Mouse (Mus musculus): Measurements from ENCODE around the gene Shank2. TPM values are rescaled to one million over a fixed set of nuclear protein-coding genes. Genes with fewer than 3 reads are reported as not detected.

The Shank2 gene
- polyA plus RNA-seq, 1 experiment from 2014 or later: 2.1 TPM

- no peak for ATAC-seq (ENCODE audit: insufficient read depth, low FRiP score, low TSS enrichment)
- H3K4me3 ChIP-seq (ENCODE audit: low read depth, low read length): no peak overlapping the region
- no peaks in the 10 kb centered on the region for H3K36me3 ChIP-seq (ENCODE audit: control insufficient read depth, insufficient read depth, low read length)
- no peak overlapping the region for H3K27ac ChIP-seq (ENCODE audit: low read depth, low read length)
- H3K9ac ChIP-seq (ENCODE audit: low read length): no peak overlapping the region
- H3K4me2 ChIP-seq (ENCODE audit: low read depth): no peak overlapping the region
- 74% methylated on average over 4 of the region's 4 CpGs for WGBS
- H3K9me3 ChIP-seq (ENCODE audit: control insufficient read depth, low read length): no peaks in the 10 kb centered on the region
- no peaks in the 10 kb centered on the region for H3K4me1 ChIP-seq (ENCODE audit: control insufficient read depth, insufficient read depth, low read length)
- DNase-seq (ENCODE audit: low spot score): no peak
- H3K27me3 ChIP-seq (ENCODE audit: control insufficient read depth, insufficient read depth, low read length): no peaks in the 10 kb centered on the region
Measured at GRCm38 (mm10) chr7:144250791-144251190, 249.1 kb downstream of the Shank2 start.

GRCm38 (mm10) chr7:144251250-144251649 lies 249.5 kb downstream of the Shank2 start:
- 59% methylated on average over 6 of the region's 6 CpGs for WGBS
- Histone ChIP-seq H3K27me3 (ENCODE audit: control insufficient read depth, insufficient read depth, low read length) (no peaks in the 10 kb centered on the region), H3K9ac (ENCODE audit: low read length) (no peak overlapping the region), H3K4me3 (ENCODE audit: low read depth, low read length) (no peak overlapping the region), H3K4me1 (ENCODE audit: control insufficient read depth, insufficient read depth, low read length) (no peaks in the 10 kb centered on the region), H3K36me3 (ENCODE audit: control insufficient read depth, insufficient read depth, low read length) (no peaks in the 10 kb centered on the region), H3K9me3 (ENCODE audit: control insufficient read depth, low read length) (no peaks in the 10 kb centered on the region), H3K4me2 (ENCODE audit: low read depth) (no peak overlapping the region), H3K27ac (ENCODE audit: low read depth, low read length) (no peak overlapping the region)
- DNase-seq (ENCODE audit: low spot score) (no peak), ATAC-seq (ENCODE audit: insufficient read depth, low FRiP score, low TSS enrichment) (no peak)

- ATAC-seq (ENCODE audit: insufficient read depth, low FRiP score, low TSS enrichment): no peak
- no peak for DNase-seq (ENCODE audit: low spot score)
- WGBS: 41% methylated on average over 8 of the region's 8 CpGs
Measured at GRCm38 (mm10) chr7:144254674-144255246, 253.0 kb downstream of the Shank2 start.

GRCm38 (mm10) chr7:144257821-144258220 lies 256.1 kb downstream of the Shank2 start:
- WGBS: 57% methylated on average over 7 of the region's 7 CpGs
- no peak overlapping the region for H3K9ac ChIP-seq (ENCODE audit: low read length)
- H3K4me2 ChIP-seq (ENCODE audit: low read depth): no peak overlapping the region

More at GRCm38 (mm10) chr7:144254674-144255246, 253.0 kb downstream of the Shank2 start:
- Histone ChIP-seq H3K36me3 (ENCODE audit: control insufficient read depth, insufficient read depth, low read length) (no peaks in the 10 kb centered on the region), H3K4me3 (ENCODE audit: low read depth, low read length) (no peak overlapping the region), H3K4me2 (ENCODE audit: low read depth) (no peak overlapping the region), H3K4me1 (ENCODE audit: control insufficient read depth, insufficient read depth, low read length) (no peaks in the 10 kb centered on the region), H3K9ac (ENCODE audit: low read length) (no peak overlapping the region), H3K27me3 (ENCODE audit: control insufficient read depth, insufficient read depth, low read length) (no peaks in the 10 kb centered on the region), H3K27ac (ENCODE audit: low read depth, low read length) (no peak overlapping the region), H3K9me3 (ENCODE audit: control insufficient read depth, low read length) (no peaks in the 10 kb centered on the region)

DNA sequence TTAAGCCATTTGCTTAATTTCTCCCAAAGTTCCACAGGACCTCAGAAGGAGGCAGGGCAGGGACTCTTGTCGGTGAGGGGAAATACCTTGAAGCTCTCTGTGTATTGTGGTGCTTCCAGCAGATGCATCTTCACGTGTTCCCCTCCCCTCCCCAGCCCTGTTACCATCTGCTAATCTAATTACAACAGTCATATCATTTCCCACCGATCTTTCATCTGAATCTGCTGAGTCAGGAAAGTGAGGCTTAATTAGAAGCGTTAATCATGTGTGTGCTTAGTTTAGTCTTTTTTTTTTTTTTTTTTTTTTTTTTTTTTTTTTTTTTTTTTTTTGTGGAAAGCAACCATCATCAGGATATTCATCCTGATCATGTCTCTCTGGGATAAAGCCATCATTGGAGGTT lies 256.6 kb downstream of the Shank2 start:
- Histone ChIP-seq H3K9me3 (ENCODE audit: control insufficient read depth, low read length) (no peaks in the 10 kb centered on the region), H3K9ac (ENCODE audit: low read length) (no peak overlapping the region), H3K4me3 (ENCODE audit: low read depth, low read length) (no peak overlapping the region), H3K4me1 (ENCODE audit: control insufficient read depth, insufficient read depth, low read length) (no peaks in the 10 kb centered on the region), H3K36me3 (ENCODE audit: control insufficient read depth, insufficient read depth, low read length) (no peaks in the 10 kb centered on the region), H3K27ac (ENCODE audit: low read depth, low read length) (no peak overlapping the region), H3K4me2 (ENCODE audit: low read depth) (no peak overlapping the region), H3K27me3 (ENCODE audit: control insufficient read depth, insufficient read depth, low read length) (no peaks in the 10 kb centered on the region)
- whole genome bisulfite sequencing: 56% methylated on average over 4 of the region's 4 CpGs
- ATAC-seq (ENCODE audit: insufficient read depth, low FRiP score, low TSS enrichment) (no peak), DNase-seq (ENCODE audit: low spot score) (no peak)

More at GRCm38 (mm10) chr7:144257821-144258220, 256.1 kb downstream of the Shank2 start:
- Histone ChIP-seq H3K4me3 (ENCODE audit: low read depth, low read length) (no peak overlapping the region), H3K27ac (ENCODE audit: low read depth, low read length) (no peak overlapping the region), H3K9me3 (ENCODE audit: control insufficient read depth, low read length) (no peaks in the 10 kb centered on the region), H3K27me3 (ENCODE audit: control insufficient read depth, insufficient read depth, low read length) (no peaks in the 10 kb centered on the region), H3K4me1 (ENCODE audit: control insufficient read depth, insufficient read depth, low read length) (no peaks in the 10 kb centered on the region), H3K36me3 (ENCODE audit: control insufficient read depth, insufficient read depth, low read length) (no peaks in the 10 kb centered on the region)
- ATAC-seq (ENCODE audit: insufficient read depth, low FRiP score, low TSS enrichment): no peak
- DNase-seq (ENCODE audit: low spot score): no peak

DNA sequence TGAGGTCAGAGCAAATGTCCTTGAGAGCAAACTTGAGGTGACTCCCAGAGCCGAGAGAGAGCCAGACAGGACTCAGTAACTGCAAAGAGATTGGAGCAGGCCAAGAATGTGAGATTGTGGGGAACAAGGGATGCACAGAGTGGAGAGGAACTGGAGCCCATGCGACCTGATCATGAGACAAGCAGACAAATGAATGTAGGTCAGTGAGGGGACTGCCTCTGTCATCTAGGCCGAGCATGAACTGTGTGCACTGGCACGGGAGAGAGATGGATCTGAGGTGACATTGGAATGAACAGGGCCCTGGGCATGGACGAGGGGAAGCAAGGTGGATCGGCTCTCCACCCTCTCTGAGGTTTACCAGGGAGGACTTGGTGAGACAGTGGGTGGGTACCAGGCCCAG lies 260.9 kb downstream of the Shank2 start:
- 81% methylated on average over 6 of the region's 6 CpGs for WGBS
- Histone ChIP-seq H3K27ac (ENCODE audit: low read depth, low read length) (no peak overlapping the region), H3K9ac (ENCODE audit: low read length) (no peak overlapping the region), H3K27me3 (ENCODE audit: control insufficient read depth, insufficient read depth, low read length) (no peaks in the 10 kb centered on the region), H3K4me2 (ENCODE audit: low read depth) (no peak overlapping the region), H3K4me3 (ENCODE audit: low read depth, low read length) (no peak overlapping the region), H3K4me1 (ENCODE audit: control insufficient read depth, insufficient read depth, low read length) (no peaks in the 10 kb centered on the region), H3K9me3 (ENCODE audit: control insufficient read depth, low read length) (no peaks in the 10 kb centered on the region), H3K36me3 (ENCODE audit: control insufficient read depth, insufficient read depth, low read length) (no peaks in the 10 kb centered on the region)
- DNase-seq (ENCODE audit: low spot score) (no peak), ATAC-seq (ENCODE audit: insufficient read depth, low FRiP score, low TSS enrichment) (no peak)

DNA sequence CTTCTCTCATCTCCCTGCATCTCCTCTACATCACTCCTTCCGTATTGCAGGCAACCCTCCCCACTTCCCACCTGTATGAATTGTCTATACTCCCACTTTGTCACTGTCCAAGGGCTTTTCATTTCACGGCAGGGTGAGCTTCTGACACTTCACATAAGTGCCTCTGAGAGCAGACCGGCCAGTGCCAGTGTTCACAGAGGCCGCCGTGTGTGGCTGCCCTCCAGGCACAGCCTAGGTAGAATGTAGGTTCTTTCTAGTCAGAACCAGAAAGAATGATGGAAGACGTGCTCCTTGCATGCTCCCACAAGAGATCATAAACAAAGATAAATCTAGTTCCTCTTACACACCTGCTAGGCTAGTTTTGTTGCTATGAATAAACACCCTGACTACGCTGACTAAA lies 265.0 kb downstream of the Shank2 start:
- no peak overlapping the region for H3K9ac ChIP-seq (ENCODE audit: low read length)
- no peaks in the 10 kb centered on the region for H3K36me3 ChIP-seq (ENCODE audit: control insufficient read depth, insufficient read depth, low read length)
- no peak overlapping the region for H3K4me3 ChIP-seq (ENCODE audit: low read depth, low read length)
- DNase-seq (ENCODE audit: low spot score): no peak
- no peaks in the 10 kb centered on the region for H3K9me3 ChIP-seq (ENCODE audit: control insufficient read depth, low read length)
- no peaks in the 10 kb centered on the region for H3K4me1 ChIP-seq (ENCODE audit: control insufficient read depth, insufficient read depth, low read length)
- H3K27ac ChIP-seq (ENCODE audit: low read depth, low read length): no peak overlapping the region
- no peak for ATAC-seq (ENCODE audit: insufficient read depth, low FRiP score, low TSS enrichment)
- H3K27me3 ChIP-seq (ENCODE audit: control insufficient read depth, insufficient read depth, low read length): no peaks in the 10 kb centered on the region
- 82% methylated on average over 7 of the region's 7 CpGs for WGBS
- no peak overlapping the region for H3K4me2 ChIP-seq (ENCODE audit: low read depth)

DNA sequence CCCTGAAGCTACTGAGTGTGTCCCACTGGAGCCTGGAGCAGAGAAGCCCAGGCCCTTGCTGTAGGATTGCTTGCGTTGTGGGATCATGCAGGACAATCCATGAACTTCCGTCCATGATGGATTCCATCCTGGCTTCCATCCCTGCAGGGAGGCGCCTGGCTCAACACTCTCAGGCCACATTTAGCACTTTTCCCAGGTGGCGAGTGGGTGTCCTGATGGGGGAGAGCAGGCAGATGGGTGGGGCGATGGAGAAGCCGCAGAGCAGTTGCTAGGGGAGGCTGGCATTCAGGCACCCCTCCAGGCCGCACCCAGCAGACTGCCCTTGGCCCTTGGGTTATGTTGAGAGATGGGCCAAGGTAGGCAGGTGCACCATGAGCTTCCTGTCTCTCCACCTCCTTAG lies 266.6 kb downstream of the Shank2 start:
- 80% methylated on average over 7 of the region's 7 CpGs for WGBS
- Histone ChIP-seq H3K4me3 (ENCODE audit: low read depth, low read length) (no peak overlapping the region), H3K36me3 (ENCODE audit: control insufficient read depth, insufficient read depth, low read length) (no peaks in the 10 kb centered on the region), H3K9ac (ENCODE audit: low read length) (no peak overlapping the region), H3K9me3 (ENCODE audit: control insufficient read depth, low read length) (no peaks in the 10 kb centered on the region), H3K4me1 (ENCODE audit: control insufficient read depth, insufficient read depth, low read length) (no peaks in the 10 kb centered on the region), H3K27me3 (ENCODE audit: control insufficient read depth, insufficient read depth, low read length) (no peaks in the 10 kb centered on the region), H3K27ac (ENCODE audit: low read depth, low read length) (no peak overlapping the region), H3K4me2 (ENCODE audit: low read depth) (no peak overlapping the region)
- DNase-seq (ENCODE audit: low spot score): no peak
- no peak for ATAC-seq (ENCODE audit: insufficient read depth, low FRiP score, low TSS enrichment)

- H3K36me3 ChIP-seq (ENCODE audit: control insufficient read depth, insufficient read depth, low read length): no peaks in the 10 kb centered on the region
- no peaks in the 10 kb centered on the region for H3K4me1 ChIP-seq (ENCODE audit: control insufficient read depth, insufficient read depth, low read length)
- H3K9ac ChIP-seq (ENCODE audit: low read length): no peak overlapping the region
- no peaks in the 10 kb centered on the region for H3K9me3 ChIP-seq (ENCODE audit: control insufficient read depth, low read length)
- WGBS: 82% methylated on average over 4 of the region's 4 CpGs
- H3K4me3 ChIP-seq (ENCODE audit: low read depth, low read length): no peak overlapping the region
- no peak overlapping the region for H3K4me2 ChIP-seq (ENCODE audit: low read depth)
- DNase-seq (ENCODE audit: low spot score): no peak
- no peak overlapping the region for H3K27ac ChIP-seq (ENCODE audit: low read depth, low read length)
- no peaks in the 10 kb centered on the region for H3K27me3 ChIP-seq (ENCODE audit: control insufficient read depth, insufficient read depth, low read length)
- ATAC-seq (ENCODE audit: insufficient read depth, low FRiP score, low TSS enrichment): no peak
Measured at GRCm38 (mm10) chr7:144268778-144269177, 267.1 kb downstream of the Shank2 start.

Measured in neural tube, embryonic 11.5 days (tissue).